In the genomic region with DNA sequence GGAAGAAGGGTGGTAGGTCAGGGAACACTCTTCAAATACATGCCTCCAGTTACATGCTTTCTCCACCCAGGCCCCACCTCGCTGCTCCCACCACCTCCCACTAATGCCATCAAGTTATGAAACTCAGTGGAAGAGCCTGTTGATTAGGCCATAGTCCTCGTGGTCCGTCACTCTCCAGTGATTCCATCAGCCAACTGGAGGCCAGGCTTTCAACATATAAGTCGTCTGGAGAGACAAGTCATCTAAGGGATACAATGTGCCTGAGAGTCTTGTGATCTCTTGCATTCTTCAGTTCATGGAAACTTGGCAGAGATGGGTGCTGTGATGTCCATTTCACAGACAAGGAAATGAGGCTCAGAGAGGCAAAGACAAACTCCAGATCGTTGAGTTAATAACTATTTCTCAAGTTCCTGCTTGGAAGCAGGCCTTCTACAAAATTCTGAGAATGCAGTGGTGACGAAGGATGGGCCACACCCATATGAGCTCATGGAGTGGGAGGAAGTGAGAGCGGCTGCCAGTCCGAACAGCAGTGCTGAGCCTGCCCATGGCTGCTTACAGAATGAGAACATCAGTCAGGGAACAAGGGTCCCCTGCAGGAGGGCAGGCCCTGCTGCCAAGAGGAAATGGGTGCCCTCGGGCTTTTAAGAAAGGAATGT, we compare ENCODE assay signal across 8 mouse cellular contexts. TPM values are rescaled to one million over a fixed set of nuclear protein-coding genes. Genes with fewer than 3 reads are reported as not detected.
DNase-seq lines count a peak whose midpoint lies in the region; ATAC-seq lines count a peak whose summit lies in the region.

No protein-coding gene starts in this region.

- H3K36me3 ChIP-seq in midbrain, embryonic 11.5 days (ENCODE audit: control insufficient read depth, insufficient read depth, low read length) = no peaks in the 10 kb centered on the region; the same call in 1 of the 2 replicates

- no peak overlapping the region for H3K9ac ChIP-seq in midbrain, embryonic 11.5 days (ENCODE audit: low read length)

- peak; percentile 76 for ATAC-seq in frontal cortex, adult (ENCODE audit: low TSS enrichment)
- peak; percentile 92 for ATAC-seq in megakaryocyte, adult 5-6 weeks (ENCODE audit: poor library complexity, severe bottlenecking)
- no peak for ATAC-seq in midbrain, embryonic 11.5 days (ENCODE audit: low FRiP score)
- no peak for ATAC-seq in cerebellum, adult (ENCODE audit: insufficient number of reproducible peaks, low FRiP score, low TSS enrichment)

- no peaks in the 10 kb centered on the region for H3K4me1 ChIP-seq in midbrain, embryonic 11.5 days (ENCODE audit: control insufficient read depth, insufficient read depth, low read length)

- no peak overlapping the region for H3K27ac ChIP-seq in midbrain, embryonic 11.5 days (ENCODE audit: low read depth, low read length)

- H3K4me2 ChIP-seq in midbrain, embryonic 11.5 days = no peak overlapping the region

- H3K9me3 ChIP-seq in midbrain, embryonic 11.5 days (ENCODE audit: control insufficient read depth, low read length) = no peaks in the 10 kb centered on the region

- no peak overlapping the region for H3K4me3 ChIP-seq in midbrain, embryonic 11.5 days (ENCODE audit: low read depth, low read length)

- WGBS in midbrain, embryonic 11.5 days = 78% methylated on average over 9 of the region's 9 CpGs

- no peaks in the 10 kb centered on the region for H3K27me3 ChIP-seq in midbrain, embryonic 11.5 days (ENCODE audit: control insufficient read depth, insufficient read depth, low read length)

- DNase-seq in frontal cortex, postnatal 10 days (ENCODE audit: low spot score in 2 of 2) = no peak
- peak; percentile 43 for DNase-seq in MEL-GATA-1-ER (ENCODE audit: extremely low read depth, low read depth)
- peak; percentile 68 to 70 for DNase-seq in gastrocnemius, adult 8-10 months (ENCODE audit: low spot score in 2 of 2)
- DNase-seq in kidney, adult 8-10 months = peak; percentile 59 to 62
- DNase-seq in midbrain, embryonic 11.5 days (ENCODE audit: low spot score, missing footprints) = no peak

RNA-seq across cellular contexts. Expression of gene Sirpa, which starts 40.6 kb away (rescaled TPM):
- total RNA-seq in gastrocnemius, adult 8-10 months (2022) = 1 to 10 TPM; 4.0 to 9.7 (median 5.3) TPM
- total RNA-seq in megakaryocyte, adult 5-6 weeks (2015) = 290 and 306 TPM in 2 replicates
- 325 and 361 TPM in 2 replicates for total RNA-seq in megakaryocyte, adult 5-6 weeks (2017)
- polyA plus RNA-seq in midbrain, embryonic 11.5 days (2014; fragmentation: Nextera tagmentation; extraction: Ambion mirVana) = 16.0 and 17.9 TPM in 2 replicates

Comparison
In these comparisons a context has a peak if more than half of its experiments do, and no peak if none do; other contexts are left out.
1. ATAC-seq: peak in frontal cortex, adult (single experiment) and megakaryocyte, adult 5-6 weeks (single experiment); none in midbrain, embryonic 11.5 days (single experiment) and cerebellum, adult (single experiment).
2. DNase-seq: peak in MEL-GATA-1-ER (single experiment), gastrocnemius, adult 8-10 months (2 of 2) and kidney, adult 8-10 months (2 of 2); none in frontal cortex, postnatal 10 days (0 of 2) and midbrain, embryonic 11.5 days (single experiment).
3. RNA of gene Sirpa, which starts 40.6 kb away (total RNA-seq): 290 to 361 TPM in megakaryocyte, adult 5-6 weeks; 4.0 to 9.7 TPM in gastrocnemius, adult 8-10 months; every median in the first group is over 10 times any median in the second.